Mouse (Mus musculus) forebrain, embryonic 13.5 days (tissue): ENCODE data around the gene Zfp366. TPM values are rescaled to one million over a fixed set of nuclear protein-coding genes. Genes with fewer than 3 reads are reported as not detected.

ENCODE experiments used
- polyA plus RNA-seq: library from polyadenylated mRNA; unstranded; fragments of >200 nt; fragmentation: Nextera tagmentation; extraction: Ambion mirVana; gene quantifications from 2 replicates; pipeline ENCODE4 v1.2.1, GENCODE M21; 2015

Gene Zfp366
- polyA plus RNA-seq, 1 experiment from 2014 or later = 0.49 TPM

Other genes starting within 250 kb of the Zfp366 start
- gene 1700024P04Rik, start 200.3 kb upstream of the Zfp366 start, polyA plus RNA-seq = not detected in 2 replicates
- gene Ptcd2, start 159.9 kb downstream of the Zfp366 start, polyA plus RNA-seq = 47.6 and 49.4 TPM in 2 replicates
- gene Mrps27, start 160.0 kb downstream of the Zfp366 start, polyA plus RNA-seq = 44.9 and 49.2 TPM in 2 replicates